24 mouse cellular contexts compared by ENCODE assay signal in the genomic region with DNA sequence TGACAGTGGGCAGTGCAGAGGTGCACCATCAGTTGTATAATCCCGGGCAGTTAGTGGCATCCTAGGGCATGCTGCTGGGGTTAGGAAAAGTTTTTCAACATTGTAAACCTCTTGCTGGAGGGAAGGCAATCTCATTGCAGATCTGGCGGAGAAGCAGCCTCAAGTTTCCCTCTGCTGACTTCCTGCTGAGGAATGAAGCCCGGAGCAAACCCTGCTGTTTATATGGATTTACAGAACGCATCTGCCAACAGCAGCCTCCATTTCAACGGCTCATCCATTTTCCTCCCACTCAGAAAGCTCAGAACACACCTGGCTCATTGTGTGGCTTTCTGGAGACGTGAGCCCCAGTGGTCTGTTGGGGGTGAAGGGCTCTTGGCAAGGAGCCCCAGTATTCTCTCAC. TPM values are rescaled to one million over a fixed set of nuclear protein-coding genes. Genes with fewer than 3 reads are reported as not detected.
A peak's percentile ranks its signal among the peaks of the same experiment; 100 is the strongest.
DNase-seq lines count a peak whose midpoint lies in the region; ATAC-seq and TF ChIP-seq lines count a peak whose summit lies in the region.
"Had no signal": no experiment of that assay in that cellular context is flagged by ENCODE, and none has a peak within 500 bp of the region (broad histone marks: within the 10 kb centered on the region; RNA-seq: fewer than 3 reads in every experiment).

No protein-coding gene starts in this region.

- no peak for TF ChIP-seq CTCF in liver, postnatal 0 days (IDR thresholded peaks at IDR 0.05; ENCODE audit: low read depth)

- H3K9ac ChIP-seq in heart, embryonic 13.5 days: 0 out of 2 replicates have a peak overlapping the region, but pooled peaks have one; percentile 16
- no peak overlapping the region for H3K9ac ChIP-seq in liver, postnatal 0 days (replicated peaks)
- no peak overlapping the region for H3K9ac ChIP-seq in liver, embryonic 12.5 days
- H3K9ac ChIP-seq in embryonic facial prominence, embryonic 15.5 days: no peak overlapping the region
- no peak overlapping the region for H3K9ac ChIP-seq in stomach, embryonic 16.5 days (ENCODE audit: low read length)
- H3K9ac ChIP-seq: hindbrain, embryonic 12.5 days; limb, embryonic 12.5 days; neural tube, embryonic 12.5 days had no signal

- H3K36me3 ChIP-seq in heart, embryonic 13.5 days: peaks cover 60% of the 10 kb centered on the region
- H3K36me3 ChIP-seq in liver, postnatal 0 days (replicated peaks; ENCODE audit: insufficient read depth, low read length): peaks cover 43% of the 10 kb centered on the region
- H3K36me3 ChIP-seq in liver, embryonic 12.5 days: peaks cover 96% of the 10 kb centered on the region
- peaks cover 20% of the 10 kb centered on the region for H3K36me3 ChIP-seq in embryonic facial prominence, embryonic 15.5 days
- H3K36me3 ChIP-seq in stomach, embryonic 16.5 days (ENCODE audit: control insufficient read depth, insufficient read depth, low read length): peaks cover 4% of the 10 kb centered on the region; the same call in 1 of the 2 replicates

- ATAC-seq in heart, embryonic 13.5 days (ENCODE audit: extremely low read depth, insufficient number of reproducible peaks, low FRiP score, low TSS enrichment): no peak
- no peak for ATAC-seq in liver, postnatal 0 days
- ATAC-seq in liver, embryonic 12.5 days: no peak
- no peak; the same call in 1 of the 2 replicates for ATAC-seq in embryonic facial prominence, embryonic 15.5 days (ENCODE audit: insufficient number of reproducible peaks, low FRiP score, low TSS enrichment, low read depth)
- ATAC-seq in stomach, embryonic 16.5 days (ENCODE audit: insufficient read depth, low FRiP score): no peak
- ATAC-seq: forebrain, embryonic 14.5 days; Patski had no signal

- no peaks in the 10 kb centered on the region for H3K9me3 ChIP-seq in heart, embryonic 13.5 days
- H3K9me3 ChIP-seq in liver, postnatal 0 days (ENCODE audit: low read length): no peaks in the 10 kb centered on the region
- no peaks in the 10 kb centered on the region for H3K9me3 ChIP-seq in liver, embryonic 12.5 days (replicated peaks)
- H3K9me3 ChIP-seq in embryonic facial prominence, embryonic 15.5 days (replicated peaks): no peaks in the 10 kb centered on the region
- no peaks in the 10 kb centered on the region for H3K9me3 ChIP-seq in stomach, embryonic 16.5 days (replicated peaks; ENCODE audit: control insufficient read depth, low read length)
- H3K9me3 ChIP-seq: hindbrain, embryonic 12.5 days; limb, embryonic 12.5 days; neural tube, embryonic 12.5 days had no signal

- TF ChIP-seq EP300 in liver, postnatal 0 days (IDR thresholded peaks at IDR 0.05; ENCODE audit: low read depth): no peak

- 62% methylated on average over 6 of the region's 6 CpGs for WGBS in heart, embryonic 13.5 days
- 82% methylated on average over 6 of the region's 6 CpGs for whole genome bisulfite sequencing in liver, postnatal 0 days (ENCODE audit: insufficient replicate concordance)
- WGBS in liver, embryonic 12.5 days (ENCODE audit: insufficient replicate concordance): 82% methylated on average over 6 of the region's 6 CpGs
- 50% methylated on average over 6 of the region's 6 CpGs for WGBS in embryonic facial prominence, embryonic 15.5 days
- 55% methylated on average over 6 of the region's 6 CpGs for WGBS in stomach, embryonic 16.5 days

- H3K4me3 ChIP-seq in heart, embryonic 13.5 days: no peak overlapping the region
- no peak overlapping the region for H3K4me3 ChIP-seq in liver, postnatal 0 days (ENCODE audit: low read depth, low read length)
- no peak overlapping the region for H3K4me3 ChIP-seq in liver, embryonic 12.5 days
- H3K4me3 ChIP-seq in embryonic facial prominence, embryonic 15.5 days (replicated peaks): no peak overlapping the region
- no peak overlapping the region for H3K4me3 ChIP-seq in stomach, embryonic 16.5 days (replicated peaks; ENCODE audit: low read length)
- H3K4me3 ChIP-seq: hindbrain, embryonic 12.5 days; limb, embryonic 12.5 days; neural tube, embryonic 12.5 days had no signal

- peak overlapping the region; percentile 26; the same call in 1 of the 2 replicates for H3K27ac ChIP-seq in heart, embryonic 13.5 days (replicated peaks)
- peak overlapping the region; percentile 87 for H3K27ac ChIP-seq in liver, postnatal 0 days (ENCODE audit: low read depth)
- H3K27ac ChIP-seq in liver, embryonic 12.5 days: no peak overlapping the region
- peak overlapping the region; percentile 78 for H3K27ac ChIP-seq in embryonic facial prominence, embryonic 15.5 days (replicated peaks)
- 0 out of 2 replicates have a peak overlapping the region, but pooled peaks have one; percentile 34 for H3K27ac ChIP-seq in stomach, embryonic 16.5 days (ENCODE audit: low read length)
- H3K27ac ChIP-seq: hindbrain, embryonic 12.5 days; neural tube, embryonic 12.5 days had no signal

- no peak for DNase-seq in heart, adult 9 months (ENCODE audit: low spot score in 2 of 2)
- DNase-seq in liver, postnatal 0 days: no peak
- no peak for DNase-seq in cerebellum, adult 11-12 months
- no peak for DNase-seq in adrenal gland, postnatal 4 days (ENCODE audit: low spot score in 2 of 2)
- DNase-seq: adrenal gland, adult 8-10 months; cerebellum, adult 11 months; cerebellum, postnatal 14 days; gastrocnemius, postnatal 25 days; kidney, adult 8-10 months; kidney, postnatal 36 days; layer of hippocampus, adult 9-11 months; lung, adult 2 months; right cerebral cortex, adult 18-20 months; thymus, postnatal 4 days had no signal

- no peaks in the 10 kb centered on the region for H3K27me3 ChIP-seq in heart, embryonic 13.5 days (replicated peaks)
- no peaks in the 10 kb centered on the region for H3K27me3 ChIP-seq in liver, postnatal 0 days (ENCODE audit: insufficient read depth, low read length)
- H3K27me3 ChIP-seq in liver, embryonic 12.5 days (replicated peaks): no peaks in the 10 kb centered on the region
- H3K27me3 ChIP-seq in embryonic facial prominence, embryonic 15.5 days: no peaks in the 10 kb centered on the region
- H3K27me3 ChIP-seq in stomach, embryonic 16.5 days (ENCODE audit: control insufficient read depth, insufficient read depth, low read length): no peaks in the 10 kb centered on the region
- H3K27me3 ChIP-seq: hindbrain, embryonic 12.5 days; limb, embryonic 12.5 days; neural tube, embryonic 12.5 days; Patski had no signal

- no peak overlapping the region for H3K4me2 ChIP-seq in heart, embryonic 13.5 days
- H3K4me2 ChIP-seq in liver, postnatal 0 days (ENCODE audit: low read depth, low read length): peak overlapping the region; percentile 15; the same call in 1 of the 2 replicates
- no peak overlapping the region for H3K4me2 ChIP-seq in liver, embryonic 12.5 days
- H3K4me2 ChIP-seq in embryonic facial prominence, embryonic 15.5 days (replicated peaks): no peak overlapping the region
- no peak overlapping the region for H3K4me2 ChIP-seq in stomach, embryonic 16.5 days (ENCODE audit: low read depth, low read length)
- H3K4me2 ChIP-seq: hindbrain, embryonic 12.5 days; limb, embryonic 12.5 days; midbrain, embryonic 11.5 days; neural tube, embryonic 12.5 days had no signal

- peaks cover 47% of the 10 kb centered on the region for H3K4me1 ChIP-seq in heart, embryonic 13.5 days
- H3K4me1 ChIP-seq in liver, postnatal 0 days (ENCODE audit: insufficient read depth): peaks cover 40% of the 10 kb centered on the region
- peaks cover 8% of the 10 kb centered on the region; the same call in 1 of the 2 replicates for H3K4me1 ChIP-seq in liver, embryonic 12.5 days
- H3K4me1 ChIP-seq in embryonic facial prominence, embryonic 15.5 days: peaks cover 30% of the 10 kb centered on the region
- peaks cover 19% of the 10 kb centered on the region for H3K4me1 ChIP-seq in stomach, embryonic 16.5 days (ENCODE audit: control insufficient read depth, insufficient read depth, low read length)
- H3K4me1 ChIP-seq: hindbrain, embryonic 12.5 days; neural tube, embryonic 12.5 days had no signal

RNA-seq across cellular contexts. Expression of a gene that starts 51.1 kb away (rescaled TPM):
- polyA plus RNA-seq in heart, embryonic 13.5 days (2015; fragmentation: Nextera tagmentation; extraction: Ambion mirVana): 14.2 and 14.8 TPM in 2 replicates
- 17.7 and 18.0 TPM in 2 replicates for polyA plus RNA-seq in liver, postnatal 0 days (2015; fragmentation: Nextera tagmentation; extraction: Ambion mirVana)
- 5.6 and 5.9 TPM in 2 replicates for polyA plus RNA-seq in liver, embryonic 12.5 days (2016; fragmentation: Nextera tagmentation; extraction: Ambion mirVana)
- polyA plus RNA-seq in embryonic facial prominence, embryonic 15.5 days (2015; fragmentation: Nextera tagmentation; extraction: Ambion mirVana): 16.0 and 16.7 TPM in 2 replicates
- polyA plus RNA-seq in stomach, embryonic 16.5 days (2015; fragmentation: Nextera tagmentation; extraction: Ambion mirVana): 8.7 and 9.5 TPM in 2 replicates
- 100 to 1,000 TPM; 137 to 140 TPM for total RNA-seq in adrenal gland, postnatal 4 days (2021)
